Mouse (Mus musculus) layer of hippocampus, adult 9-11 months (tissue): ENCODE results near the gene Zfp580.
A peak's percentile ranks its signal among the peaks of the same experiment; 100 is the strongest.

Experiments used
- DNase-seq: peaks from one replicate; pipeline ENCODE4 v3.0.0; 2022

Zfp580 gene

GRCm38 (mm10) chr7:5036136-5036535 lies 15.2 kb upstream of the Zfp580 start:
- DNase-seq, result peak; percentile 6

DNA sequence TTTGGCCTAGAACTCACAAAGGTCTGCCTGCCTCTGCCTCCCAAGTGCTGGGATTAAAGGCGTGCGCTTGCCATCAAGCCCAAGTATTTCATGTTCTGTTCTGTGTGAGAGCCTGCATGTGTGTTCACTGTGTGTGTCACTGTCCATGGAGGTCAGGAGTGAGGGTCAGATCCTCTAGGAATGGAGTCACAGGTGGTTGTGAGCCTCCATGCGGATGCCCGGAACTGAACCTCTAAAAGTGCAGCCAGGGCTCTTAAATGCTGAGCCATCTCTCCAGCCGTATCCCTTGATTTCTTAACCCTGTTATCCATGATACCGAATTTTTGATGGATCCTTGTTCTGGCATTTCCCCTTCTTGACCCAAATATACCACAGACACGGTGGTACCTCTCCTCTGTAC lies 14.3 kb upstream of the Zfp580 start:
- DNase-seq, result no peak

GRCm38 (mm10) chr7:5037467-5037866 lies 13.9 kb upstream of the Zfp580 start:
- DNase-seq, result no peak

GRCm38 (mm10) chr7:5038109-5038732 lies 13.1 kb upstream of the Zfp580 start, which contains the start of gene Zfp784:
Gene Zfp784, minus strand, starts transcription at chr7:5038446.
- DNase-seq, result peak; percentile 90

- no peak for DNase-seq
These were observed 12.4 kb upstream of the Zfp580 start for GRCm38 (mm10) chr7:5038940-5039339.

DNA sequence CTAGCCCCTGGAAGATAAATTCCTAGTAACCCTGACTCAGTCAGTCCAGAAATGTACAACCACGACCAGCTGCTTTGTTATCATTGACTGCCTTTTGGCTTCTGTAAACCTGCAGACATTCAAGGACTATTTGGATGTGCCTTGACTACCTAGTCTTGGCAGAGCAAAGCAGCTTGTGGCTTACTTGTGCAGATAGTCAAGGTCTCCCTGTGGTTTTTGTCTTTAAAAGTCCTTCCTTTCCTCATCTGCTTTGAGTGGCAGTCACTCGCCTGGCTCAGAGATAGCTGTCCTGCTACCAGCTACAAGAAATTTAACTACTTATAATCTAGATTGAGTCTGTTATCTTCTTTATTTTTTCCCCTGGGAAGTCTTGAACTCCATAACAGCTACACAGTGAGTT lies 6.4 kb upstream of the Zfp580 start:
- DNase-seq, result no peak

- no peak for DNase-seq
These were observed 5.2 kb upstream of the Zfp580 start for GRCm38 (mm10) chr7:5046112-5046511.

DNA sequence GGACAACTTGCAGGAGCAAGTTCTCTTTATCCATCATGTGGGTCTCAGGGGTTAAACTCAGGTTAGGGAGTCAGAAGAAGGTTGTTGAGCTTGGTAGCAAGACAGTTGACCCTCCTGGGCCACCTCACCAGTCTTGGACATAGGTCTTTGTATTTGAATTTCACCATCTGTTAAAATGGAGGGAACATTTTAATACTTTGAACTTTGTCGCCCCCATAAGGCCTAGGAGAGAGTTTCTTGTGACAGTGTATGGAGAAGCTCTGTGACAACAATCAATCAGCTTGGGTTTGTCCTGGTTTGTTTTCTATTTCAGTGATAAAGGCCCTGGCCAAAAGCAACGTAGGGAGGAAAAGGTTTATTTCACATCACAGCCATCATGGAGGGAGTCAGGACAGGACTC lies 4.0 kb upstream of the Zfp580 start:
- no peak for DNase-seq

DNA sequence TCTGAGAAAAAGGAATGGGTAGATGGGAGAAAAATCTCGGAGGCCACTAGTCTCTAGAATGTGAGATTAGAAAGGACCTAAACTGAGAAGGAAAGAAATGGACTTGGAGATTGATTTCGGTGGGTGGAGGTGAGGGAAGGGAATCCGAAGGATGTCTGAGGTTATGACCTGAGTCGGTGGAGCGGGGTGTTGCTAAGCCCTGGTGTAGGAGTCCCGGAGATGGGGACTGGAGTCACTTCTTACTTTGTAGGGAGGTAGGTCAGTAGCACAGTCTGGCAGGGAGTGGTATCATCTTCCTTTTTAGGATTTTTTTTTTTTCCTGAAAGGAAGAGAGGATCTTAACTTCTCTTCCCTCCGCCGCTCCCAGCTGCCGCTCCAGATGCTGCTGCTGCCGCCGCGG lies 1.1 kb downstream of the Zfp580 start:
- DNase-seq, result no peak

DNA sequence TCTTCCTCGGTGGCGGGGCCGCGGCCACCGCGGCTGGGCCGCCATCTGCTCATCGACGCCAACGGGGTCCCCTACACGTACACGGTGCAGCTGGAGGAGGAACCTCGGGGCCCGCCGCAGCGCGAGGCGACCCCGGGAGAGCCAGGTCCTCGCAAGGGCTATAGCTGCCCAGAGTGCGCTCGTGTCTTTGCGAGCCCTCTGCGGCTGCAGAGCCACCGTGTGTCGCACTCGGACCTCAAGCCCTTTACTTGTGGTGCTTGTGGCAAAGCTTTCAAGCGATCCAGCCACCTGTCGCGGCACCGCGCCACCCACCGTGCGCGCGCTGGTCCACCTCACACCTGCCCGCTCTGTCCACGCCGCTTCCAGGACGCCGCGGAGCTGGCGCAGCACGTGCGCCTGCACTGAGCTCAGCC lies 1.6 kb downstream of the Zfp580 start:
- no peak for DNase-seq

DNA sequence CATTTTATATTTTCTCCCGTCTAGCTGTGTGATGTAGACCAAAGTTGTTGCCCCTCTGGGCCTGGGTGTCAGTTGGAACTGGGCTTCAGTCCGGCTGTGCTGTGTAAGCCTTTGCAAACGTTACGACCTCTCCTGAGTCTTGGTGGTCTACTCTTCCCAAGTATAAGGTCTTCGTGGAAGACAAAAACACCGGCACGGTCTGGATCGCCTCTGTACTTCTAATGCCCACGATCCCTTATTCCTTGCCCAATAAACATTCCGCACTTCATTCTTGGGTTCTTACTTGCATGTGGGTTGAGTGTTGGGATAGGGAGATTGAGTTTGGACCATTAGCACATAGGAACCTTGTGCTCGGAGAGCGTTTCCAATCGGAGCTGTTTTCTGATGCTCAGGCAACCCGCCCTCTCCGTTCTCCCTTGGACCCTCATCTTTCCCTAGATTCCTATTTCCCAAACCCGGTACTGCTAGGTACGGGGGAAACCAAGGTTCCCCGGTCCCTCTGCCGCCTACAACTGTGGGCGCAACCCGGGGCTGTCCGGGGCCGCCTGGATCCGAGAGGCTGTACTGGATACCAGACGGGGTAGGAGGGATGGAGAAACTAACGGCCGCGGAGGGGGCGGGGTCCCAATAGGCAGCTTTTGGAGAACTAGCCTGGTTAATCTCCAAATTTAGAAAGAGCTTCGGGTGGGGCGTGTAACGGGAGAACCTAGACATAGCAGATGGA lies 2.3 kb downstream of the Zfp580 start:
- no peak for DNase-seq

GRCm38 (mm10) chr7:5056651-5057263 lies 5.4 kb downstream of the Zfp580 start:
- DNase-seq, result peak; percentile 64

DNA sequence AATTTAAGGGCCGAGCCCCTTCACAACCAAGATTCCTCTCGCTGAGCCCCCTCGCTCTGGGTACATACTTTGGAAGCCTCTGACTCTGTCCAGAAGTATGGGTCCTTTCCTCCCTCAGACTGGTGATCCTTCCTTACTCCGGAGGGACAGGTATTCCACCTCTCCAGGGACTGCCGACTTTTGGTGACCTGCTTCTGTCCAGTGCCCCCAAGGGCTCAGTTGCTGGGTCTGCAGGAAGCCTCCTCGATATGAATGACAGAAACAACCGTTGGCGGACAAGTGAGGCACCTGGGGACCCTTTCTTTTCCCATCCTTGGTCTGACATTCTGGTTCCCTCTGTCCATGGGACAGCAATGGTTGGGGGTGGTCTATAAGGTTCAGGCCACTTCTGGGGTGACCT lies 6.0 kb downstream of the Zfp580 start:
- no peak for DNase-seq

- peak; percentile 48 for DNase-seq
These were observed 6.5 kb downstream of the Zfp580 start for GRCm38 (mm10) chr7:5057804-5058203.

DNA sequence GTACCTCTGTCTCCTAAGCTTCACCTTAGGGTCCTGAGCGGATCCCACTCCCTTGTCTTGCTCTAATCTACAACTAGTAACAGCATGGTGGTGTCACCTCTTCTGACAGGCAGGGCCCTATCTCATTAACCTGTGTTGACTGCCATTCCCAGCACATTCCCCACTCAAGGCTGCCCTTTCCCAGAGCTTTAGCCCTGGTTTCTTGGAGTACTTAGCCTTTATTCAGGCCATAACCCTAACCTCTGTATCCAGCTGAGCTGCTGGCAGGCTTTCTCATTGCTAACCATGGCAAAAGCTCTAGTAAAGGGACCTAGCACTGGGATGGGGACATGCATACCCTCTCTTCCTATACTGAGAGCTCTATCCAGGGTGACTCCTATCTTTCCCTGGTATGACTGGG lies 7.3 kb downstream of the Zfp580 start:
- no peak for DNase-seq

DNA sequence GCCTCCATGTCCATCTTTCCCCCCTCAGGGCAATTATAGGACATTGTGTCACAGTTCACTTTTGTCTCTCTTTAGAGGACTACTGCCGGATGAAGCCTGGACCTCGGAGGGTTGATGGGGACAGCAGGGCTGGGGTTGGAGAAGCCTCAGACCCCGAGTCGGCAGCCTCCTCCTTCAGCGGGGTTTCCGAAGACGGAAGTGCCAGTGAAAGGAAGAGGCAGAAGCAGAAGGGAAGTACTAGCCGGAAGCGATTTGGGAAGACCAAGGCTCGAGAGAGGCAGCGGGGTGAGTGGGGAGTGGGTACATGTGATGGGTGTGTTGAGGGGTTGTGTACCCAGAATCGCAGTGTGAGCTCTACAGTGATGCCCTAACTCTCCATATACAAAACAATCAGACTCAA lies 8.1 kb downstream of the Zfp580 start:
- peak; percentile 10 for DNase-seq

DNA sequence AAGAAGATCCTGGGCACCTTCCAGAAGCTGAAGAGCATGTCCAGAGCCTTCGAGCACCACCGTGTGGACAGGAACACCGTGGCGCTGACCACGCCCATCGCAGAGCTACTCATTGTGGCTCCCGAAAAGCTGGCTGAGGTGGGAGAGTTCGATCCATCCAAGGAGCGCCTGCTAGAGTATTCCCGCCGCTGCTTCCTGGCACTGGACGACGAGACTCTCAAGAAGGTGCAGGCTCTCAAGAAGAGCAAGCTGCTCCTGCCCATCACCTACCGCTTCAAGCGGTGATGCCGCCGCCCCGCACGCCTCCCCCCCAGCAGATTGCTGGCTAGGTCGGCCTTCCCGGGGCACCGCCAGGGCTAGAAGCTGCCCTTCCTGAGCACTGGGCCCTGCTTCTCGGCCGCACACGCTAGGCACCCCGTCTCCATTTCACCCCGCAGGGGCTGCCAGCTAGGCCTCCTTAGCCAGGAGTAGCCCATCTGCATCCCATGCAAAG lies 8.9 kb downstream of the Zfp580 start:
- peak; percentile 84 for DNase-seq

- peak; percentile 98 for DNase-seq
These were observed 9.8 kb downstream of the Zfp580 start for GRCm38 (mm10) chr7:5060944-5061773.

- DNase-seq, result peak; percentile 94
These were observed 10.5 kb downstream of the Zfp580 start, which contains the start of gene U2af2 for GRCm38 (mm10) chr7:5061774-5062359. Gene U2af2, plus strand, starts transcription at chr7:5062143.

- no peak for DNase-seq
These were observed 11.1 kb downstream of the Zfp580 start for GRCm38 (mm10) chr7:5062360-5063001.

- no peak for DNase-seq
These were observed 13.5 kb downstream of the Zfp580 start for GRCm38 (mm10) chr7:5064886-5065285.

DNA sequence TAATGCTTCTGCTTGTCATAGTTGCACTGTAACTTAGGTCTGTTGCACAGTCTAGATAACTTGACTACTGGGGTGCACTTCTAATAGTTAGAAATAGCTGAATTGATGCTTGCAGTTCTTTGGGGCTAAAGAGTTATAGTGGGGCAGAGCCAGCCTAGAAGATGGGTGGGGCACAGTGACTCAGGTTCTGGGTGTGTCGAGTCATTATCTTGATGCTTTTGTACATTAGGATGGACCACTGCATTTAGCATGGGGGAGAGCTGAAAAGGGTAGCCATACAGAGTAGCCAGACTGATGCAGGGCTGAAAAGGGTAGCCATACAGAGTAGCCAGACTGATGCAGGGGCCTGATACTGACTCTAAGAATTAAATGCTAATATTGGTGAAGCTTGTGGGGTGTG lies 22.2 kb downstream of the Zfp580 start:
- DNase-seq, result no peak
